Mouse (Mus musculus) testis, adult 2 months (tissue): ENCODE data around the gene Smpd3.

Experiments used
- CTCF ChIP-seq: fragments of 200-500 bp; IDR thresholded peaks from 2 replicates; pipeline ENCODE4 v1.5.1; 2012; ENCODE audit warnings: low read depth, mild to moderate bottlenecking, inconsistent platforms, low read length, moderate library complexity; ENCODE audit not compliant: control insufficient read depth, insufficient read depth, insufficient replicate concordance
- POLR2A ChIP-seq: fragments of 200-500 bp; IDR thresholded peaks from 2 replicates; pipeline ENCODE4 v1.6.1; 2012; ENCODE audit warnings: low read depth, mild to moderate bottlenecking, inconsistent platforms, low read length, moderate library complexity; ENCODE audit not compliant: control insufficient read depth

- TF ChIP-seq CTCF (no peak), POLR2A (no peak)
Measured at GRCm38 (mm10) chr8:106263928-106264327, 73.9 kb downstream of the Smpd3 start.
